Comparison of ENCODE assay signal across 18 mouse cellular contexts in the genomic region with DNA sequence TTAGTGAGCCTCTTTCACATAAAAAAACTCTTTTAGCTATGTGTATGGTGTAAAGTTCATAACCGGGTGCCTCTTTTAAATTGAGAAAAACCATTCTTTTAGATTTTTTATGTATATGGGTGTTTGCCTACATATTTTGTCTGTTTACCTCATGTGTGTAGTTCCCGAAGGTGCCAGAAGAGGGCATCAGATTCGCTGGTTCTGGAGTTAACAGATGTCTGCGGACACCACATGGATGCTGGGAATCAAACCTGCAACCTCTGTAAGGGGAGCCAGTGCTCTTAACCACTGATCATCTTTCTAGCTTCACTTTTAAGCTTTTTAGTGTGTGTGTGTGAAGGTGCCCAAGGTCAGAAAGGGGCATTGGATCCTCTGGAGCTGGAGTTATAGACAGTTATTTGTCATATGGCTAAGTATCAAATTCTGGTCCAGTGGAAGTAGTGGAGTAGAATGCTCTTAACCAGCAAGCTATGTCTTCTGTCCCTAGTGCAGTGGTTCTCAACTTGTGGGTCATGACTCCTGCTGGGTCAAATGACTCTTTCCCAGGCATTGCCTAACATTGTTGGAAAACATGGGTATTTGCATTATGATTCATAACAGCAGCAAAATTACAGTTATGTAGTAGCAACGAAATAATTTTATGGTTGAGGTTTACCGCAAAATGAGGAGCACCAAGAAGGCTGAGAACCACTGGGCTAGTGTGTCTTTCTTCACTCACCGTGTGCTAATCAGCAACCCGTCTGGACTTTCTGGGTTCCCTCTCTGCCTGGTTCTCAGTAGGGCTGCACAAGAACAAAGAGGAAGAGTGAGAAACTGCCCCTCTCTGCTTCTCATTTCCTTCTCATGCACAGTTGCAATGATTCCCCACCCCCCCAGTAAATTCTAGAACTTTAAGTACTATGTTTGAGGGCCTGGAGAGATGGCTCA. TPM values are rescaled to one million over a fixed set of nuclear protein-coding genes. Genes with fewer than 3 reads are reported as not detected.
A peak's percentile ranks its signal among the peaks of the same experiment; 100 is the strongest.
DNase-seq lines count a peak whose midpoint lies in the region; ATAC-seq and TF ChIP-seq lines count a peak whose summit lies in the region.
"Had no signal": no experiment of that assay in that cellular context is flagged by ENCODE, and none has a peak within 500 bp of the region (broad histone marks: within the 10 kb centered on the region; RNA-seq: fewer than 3 reads in every experiment).

No protein-coding gene starts in this region.

- DNase-seq in lung, postnatal 0 days (ENCODE audit: low spot score) = peak; percentile 17
- DNase-seq in lung, postnatal 25 days (ENCODE audit: low spot score) = no peak
- peak; percentile 87 for DNase-seq in R1 (ENCODE audit: low read depth, low spot score)
- no peak for DNase-seq in retina, postnatal 1 day
- no peak for DNase-seq in kidney, adult 8-10 months
- DNase-seq in frontal cortex, postnatal 10 days (ENCODE audit: low spot score in 2 of 2) = no peak
- DNase-seq: adrenal gland, postnatal 10 days; cerebellum, postnatal 25 days; heart, postnatal 14 days; liver, embryonic 13.5 days; right cerebral cortex, postnatal 4 days; thymus, postnatal 36 days had no signal

- no peak overlapping the region for H3K27ac ChIP-seq in lung, postnatal 0 days (ENCODE audit: low read length)
- H3K27ac ChIP-seq: embryonic facial prominence, embryonic 12.5 days; forebrain, embryonic 10.5 days; kidney, embryonic 15.5 days; liver, embryonic 13.5 days had no signal

- no peaks in the 10 kb centered on the region for H3K9me3 ChIP-seq in lung, postnatal 0 days (ENCODE audit: low read length)
- H3K9me3 ChIP-seq: embryonic facial prominence, embryonic 12.5 days; kidney, embryonic 15.5 days; liver, embryonic 13.5 days had no signal

- 80% methylated on average over 8 of the region's 8 CpGs for WGBS in lung, postnatal 0 days

- ATAC-seq in lung, postnatal 0 days = no peak
- peak; percentile 49 for ATAC-seq in megakaryocyte, adult 5-6 weeks (ENCODE audit: poor library complexity, severe bottlenecking)
- ATAC-seq: hindbrain, embryonic 16.5 days had no signal

- H3K36me3 ChIP-seq in lung, postnatal 0 days (ENCODE audit: insufficient read depth, low read length) = no peaks in the 10 kb centered on the region
- H3K36me3 ChIP-seq in C2C12 (ENCODE audit: control insufficient read depth, insufficient read depth) = no peaks in the 10 kb centered on the region
- H3K36me3 ChIP-seq: embryonic facial prominence, embryonic 12.5 days; forebrain, embryonic 10.5 days; kidney, embryonic 15.5 days; liver, embryonic 13.5 days had no signal

- H3ac ChIP-seq in C2C12 (ENCODE audit: control insufficient read depth, insufficient read length, low read depth) = no peak overlapping the region

- no peaks in the 10 kb centered on the region for H3K79me3 ChIP-seq in C2C12 (ENCODE audit: low read depth)

- no peak overlapping the region for H3K4me2 ChIP-seq in lung, postnatal 0 days (replicated peaks; ENCODE audit: low read depth, low read length)
- H3K4me2 ChIP-seq: embryonic facial prominence, embryonic 12.5 days; kidney, embryonic 15.5 days; liver, embryonic 13.5 days had no signal

- no peak for TF ChIP-seq CTCF in lung, postnatal 0 days (IDR thresholded peaks at IDR 0.05)
- TF ChIP-seq CTCF in C2C12 (IDR thresholded peaks at IDR 0.05; ENCODE audit: control insufficient read depth, insufficient read depth, insufficient read length) = no peak

- no peaks in the 10 kb centered on the region for H3K79me2 ChIP-seq in C2C12 (ENCODE audit: control insufficient read depth, insufficient read depth)

- TF ChIP-seq EP300 in lung, postnatal 0 days (IDR thresholded peaks at IDR 0.05) = no peak

- no peaks in the 10 kb centered on the region for H3K4me1 ChIP-seq in lung, postnatal 0 days (ENCODE audit: insufficient read depth, low read depth, low read length)

- no peak overlapping the region for H3K4me3 ChIP-seq in lung, postnatal 0 days (ENCODE audit: low read depth, low read length)
- H3K4me3 ChIP-seq in C2C12 (ENCODE audit: insufficient read depth, poor library complexity, severe bottlenecking) = no peak overlapping the region
- H3K4me3 ChIP-seq: embryonic facial prominence, embryonic 12.5 days; forebrain, embryonic 10.5 days; kidney, embryonic 15.5 days; liver, embryonic 13.5 days had no signal

- H3K27me3 ChIP-seq in lung, postnatal 0 days (replicated peaks; ENCODE audit: insufficient read depth, low read length) = no peaks in the 10 kb centered on the region
- H3K27me3 ChIP-seq in C2C12 (ENCODE audit: control insufficient read depth, insufficient read depth, insufficient read length) = no peaks in the 10 kb centered on the region
- H3K27me3 ChIP-seq: embryonic facial prominence, embryonic 12.5 days; kidney, embryonic 15.5 days; liver, embryonic 13.5 days had no signal

- no peak overlapping the region for H3K9ac ChIP-seq in lung, postnatal 0 days (replicated peaks; ENCODE audit: low read depth)
- H3K9ac ChIP-seq: embryonic facial prominence, embryonic 12.5 days; kidney, embryonic 15.5 days; liver, embryonic 13.5 days had no signal

TF ChIP-seq in C2C12, 6 proteins besides CTCF, POLR2A, EP300 and RAD21:
- TF ChIP-seq FOSL1 (IDR thresholded peaks at IDR 0.05; ENCODE audit: insufficient read depth, low read length, poor library complexity, severe bottlenecking) (peak; percentile 93), MYOD1 (IDR thresholded peaks at IDR 0.05; ENCODE audit: control insufficient read depth, insufficient read length, low read depth) (no peak), USF1 (IDR thresholded peaks at IDR 0.05; ENCODE audit: low read depth) (no peak), CEBPB (IDR thresholded peaks at IDR 0.05; ENCODE audit: low read depth) (peak; percentile 99), MYOG (IDR thresholded peaks at IDR 0.05; ENCODE audit: control insufficient read depth, extremely low read depth, insufficient read length) (no peak), MAX (IDR thresholded peaks at IDR 0.05) (peak; percentile 23)

RNA-seq across cellular contexts. Expression of a gene that starts 5.0 kb away (rescaled TPM):
- polyA plus RNA-seq in lung, postnatal 0 days (2015; fragmentation: Nextera tagmentation; extraction: Ambion mirVana) = 104 and 108 TPM in 2 replicates
- polyA plus RNA-seq in C2C12 (2012; fragmentation: generic; extraction: Trizol) = 25.5 TPM
- 129 and 144 TPM in 2 replicates for total RNA-seq in megakaryocyte, adult 5-6 weeks (2015)
- total RNA-seq in megakaryocyte, adult 5-6 weeks (2017) = 124 and 159 TPM in 2 replicates

RNA-seq across cellular contexts. Expression of a gene that starts 33.8 kb away (rescaled TPM):
- polyA plus RNA-seq in lung, postnatal 0 days (2015; fragmentation: Nextera tagmentation; extraction: Ambion mirVana) = 106 and 112 TPM in 2 replicates
- polyA plus RNA-seq in C2C12 (2012; fragmentation: generic; extraction: Trizol) = 21.6 TPM
- 61.3 and 82.9 TPM in 2 replicates for total RNA-seq in megakaryocyte, adult 5-6 weeks (2015)
- 60.1 and 62.7 TPM in 2 replicates for total RNA-seq in megakaryocyte, adult 5-6 weeks (2017)

Comparison
In these comparisons a context has a peak if more than half of its experiments do, and no peak if none do; other contexts are left out.
1. DNase-seq: peak in lung, postnatal 0 days (single experiment) and R1 (single experiment); none in lung, postnatal 25 days (single experiment), retina, postnatal 1 day (single experiment), kidney, adult 8-10 months (0 of 2) and frontal cortex, postnatal 10 days (0 of 2).